Mouse (Mus musculus): ENCODE data around the gene Map3k5.

The Map3k5 gene

DNA sequence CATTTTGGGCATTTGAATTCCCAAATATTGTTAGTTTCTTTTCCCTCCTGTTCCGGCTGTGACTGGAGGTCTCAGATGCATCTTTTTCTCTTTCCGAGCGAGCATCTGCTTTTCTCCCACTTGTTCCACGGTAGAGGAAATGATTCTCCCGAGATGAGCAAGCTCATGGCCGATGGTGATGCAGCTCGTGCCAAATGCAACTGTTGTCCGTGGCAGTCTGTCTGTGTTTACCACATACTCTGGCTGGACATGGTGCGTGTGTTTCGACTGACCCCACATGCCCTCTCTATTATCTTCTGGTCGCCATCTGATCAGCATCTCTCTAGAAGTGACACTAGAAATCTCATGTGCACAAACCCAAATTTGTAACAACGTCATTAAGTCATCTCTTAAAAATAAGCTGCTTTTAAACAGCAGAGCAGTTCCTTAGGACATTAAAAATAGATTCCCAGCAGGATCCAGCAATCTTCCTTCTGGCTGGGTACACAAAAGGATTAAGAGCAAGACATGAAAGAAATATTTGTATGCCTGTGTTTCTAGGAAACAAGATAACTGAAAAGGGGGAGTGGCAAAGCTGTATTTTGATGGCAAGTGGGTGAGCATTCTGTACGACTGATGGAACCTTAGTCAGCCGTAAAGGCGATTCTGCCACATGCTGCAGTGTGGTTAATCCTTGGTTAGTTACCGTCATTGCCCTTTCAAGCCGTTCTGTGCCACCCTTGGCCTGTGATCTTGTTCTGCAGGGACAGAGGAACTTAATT, 72.2 kb downstream of the Map3k5 start:
- no peak for DNase-seq (ENCODE audit: low read depth, low spot score)

DNA sequence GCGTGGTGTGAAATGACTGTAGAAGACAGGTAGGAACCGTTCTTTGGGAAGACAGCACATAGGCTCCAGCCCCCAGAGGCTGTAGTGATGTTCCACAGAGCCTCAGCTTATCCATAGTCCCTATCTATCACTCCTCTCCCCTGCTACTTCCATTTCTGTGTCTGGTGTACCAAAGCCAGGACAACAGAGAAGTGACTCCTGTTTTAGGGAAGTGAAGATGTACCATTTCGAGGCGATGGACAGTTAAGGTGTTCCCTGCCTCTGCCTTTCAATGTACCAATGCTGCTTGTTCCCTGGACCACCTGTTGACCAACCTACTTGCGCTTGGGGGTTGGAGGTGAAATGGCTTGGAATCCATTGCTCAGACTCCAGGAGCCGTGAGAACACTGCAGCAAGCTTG, 75.0 kb downstream of the Map3k5 start:
- DNase-seq (ENCODE audit: low read depth, low spot score), result no peak

DNA sequence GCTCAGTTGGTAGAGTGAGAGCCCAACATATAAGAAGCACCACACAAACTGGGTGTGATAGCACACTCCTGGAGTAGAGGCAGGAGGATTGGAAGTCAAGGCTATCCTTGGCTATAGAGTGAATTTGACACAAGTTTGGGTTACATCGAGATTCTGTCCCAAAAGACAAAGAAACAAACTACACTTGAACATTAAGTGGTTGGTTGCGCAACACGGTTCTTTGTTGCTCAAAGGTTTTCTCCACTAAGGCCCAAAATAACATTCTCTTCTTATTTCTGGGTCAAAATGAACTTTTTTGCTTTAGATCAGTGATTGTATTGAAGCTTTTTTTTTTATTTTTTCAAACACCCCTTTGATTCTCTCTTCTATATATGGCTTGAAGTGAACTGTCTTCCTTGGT, 75.7 kb downstream of the Map3k5 start:
- no peak for DNase-seq (ENCODE audit: low read depth, low spot score)

DNA sequence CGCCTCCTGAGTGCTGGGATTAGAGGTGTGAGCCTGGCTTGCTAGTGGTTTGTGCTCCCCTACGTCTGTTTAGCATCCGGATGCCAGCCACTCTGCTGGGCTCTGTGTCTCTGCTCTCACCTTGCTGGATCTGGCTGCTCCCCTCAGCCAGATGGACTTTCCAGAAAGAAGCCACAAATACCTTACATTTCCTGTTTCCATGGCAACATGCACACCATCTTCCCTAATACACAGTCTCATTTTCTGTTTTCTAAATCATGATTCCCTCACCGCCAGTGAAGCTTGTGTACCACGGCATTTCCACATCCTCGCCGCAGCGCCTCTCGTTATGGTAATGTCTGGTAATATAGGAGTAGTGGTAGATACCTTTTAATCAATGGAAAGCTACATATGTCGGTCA, 84.1 kb downstream of the Map3k5 start:
- DNase-seq (ENCODE audit: low read depth, low spot score), result no peak

DNA sequence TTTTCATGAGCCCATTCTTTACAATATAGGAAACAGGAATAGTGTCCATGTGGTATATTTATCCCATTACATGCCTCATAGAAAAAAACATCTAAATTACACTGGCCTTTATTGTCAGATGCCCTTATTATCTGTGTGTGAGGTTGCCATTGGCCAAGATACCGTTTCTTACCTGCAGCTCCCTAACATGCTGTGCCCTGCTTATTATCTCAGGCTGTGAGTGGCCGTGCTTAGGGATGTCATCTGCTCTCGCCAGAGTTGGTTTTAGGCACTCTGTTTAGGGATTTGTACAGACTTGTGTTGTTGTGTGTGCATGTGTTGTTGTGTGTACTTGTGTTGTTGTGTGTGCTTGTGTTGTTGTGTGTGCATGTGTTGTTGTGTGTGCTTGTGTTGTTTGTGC, 84.5 kb downstream of the Map3k5 start:
- no peak for DNase-seq (ENCODE audit: low read depth, low spot score)

DNA sequence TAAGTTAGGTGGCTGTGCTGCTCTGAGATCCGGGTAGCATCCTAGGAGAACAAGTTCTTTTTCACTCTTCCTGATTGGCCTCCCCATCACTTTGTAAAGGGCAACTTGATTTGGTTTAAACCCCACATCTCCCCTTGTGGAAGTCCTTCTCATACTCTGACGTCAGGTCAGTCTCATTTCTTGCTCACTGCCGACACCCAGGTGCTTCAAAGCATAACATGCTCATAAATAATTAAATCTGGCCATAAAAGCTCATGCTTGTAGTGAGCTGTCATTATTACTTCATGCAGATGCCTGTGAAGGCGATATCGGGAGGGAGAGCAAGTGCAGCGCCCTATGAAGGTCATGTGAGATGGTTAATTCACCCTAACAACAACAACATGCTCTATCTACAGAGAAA, 87.0 kb downstream of the Map3k5 start:
- no peak for DNase-seq (ENCODE audit: low read depth, low spot score)

DNA sequence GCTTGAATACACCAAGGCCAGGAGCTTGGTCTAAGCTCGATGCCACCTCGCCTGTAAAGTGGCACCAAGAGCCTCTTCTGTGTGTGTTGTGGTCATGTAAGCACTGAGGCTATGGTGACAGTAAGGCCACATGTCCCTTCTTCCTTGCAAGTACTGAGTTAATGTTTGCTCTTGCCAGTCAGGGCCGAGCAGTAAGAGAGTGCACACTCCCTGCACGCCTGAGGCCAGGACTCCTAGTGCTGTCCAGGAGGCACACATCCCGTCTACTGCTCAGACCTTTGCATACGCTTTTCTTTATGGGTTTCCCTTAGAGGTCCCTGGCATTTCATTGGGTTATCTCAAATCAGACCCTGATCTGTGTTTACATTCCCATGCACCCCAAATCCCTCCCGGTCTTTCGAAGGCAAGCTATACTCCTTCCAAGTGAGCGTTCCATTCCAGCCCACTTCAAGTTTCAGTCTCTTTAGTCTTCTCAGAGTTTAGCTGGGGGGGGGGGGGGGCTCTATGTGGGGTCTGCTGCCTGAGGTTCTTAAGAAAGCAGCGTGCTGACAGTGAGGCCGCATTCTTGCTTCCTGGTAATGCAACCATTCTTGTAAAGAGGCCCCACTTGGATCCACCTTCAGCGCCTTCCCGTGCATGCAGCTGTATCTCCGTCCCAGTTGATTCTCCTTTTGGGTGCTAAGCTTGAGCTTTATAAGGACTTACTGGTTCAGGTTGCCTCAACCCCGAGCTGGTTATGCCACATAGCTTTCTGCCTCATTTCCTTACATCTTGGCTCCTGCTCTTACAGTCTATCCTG, 87.6 kb downstream of the Map3k5 start:
- no peak for DNase-seq (ENCODE audit: low read depth, low spot score)

DNA sequence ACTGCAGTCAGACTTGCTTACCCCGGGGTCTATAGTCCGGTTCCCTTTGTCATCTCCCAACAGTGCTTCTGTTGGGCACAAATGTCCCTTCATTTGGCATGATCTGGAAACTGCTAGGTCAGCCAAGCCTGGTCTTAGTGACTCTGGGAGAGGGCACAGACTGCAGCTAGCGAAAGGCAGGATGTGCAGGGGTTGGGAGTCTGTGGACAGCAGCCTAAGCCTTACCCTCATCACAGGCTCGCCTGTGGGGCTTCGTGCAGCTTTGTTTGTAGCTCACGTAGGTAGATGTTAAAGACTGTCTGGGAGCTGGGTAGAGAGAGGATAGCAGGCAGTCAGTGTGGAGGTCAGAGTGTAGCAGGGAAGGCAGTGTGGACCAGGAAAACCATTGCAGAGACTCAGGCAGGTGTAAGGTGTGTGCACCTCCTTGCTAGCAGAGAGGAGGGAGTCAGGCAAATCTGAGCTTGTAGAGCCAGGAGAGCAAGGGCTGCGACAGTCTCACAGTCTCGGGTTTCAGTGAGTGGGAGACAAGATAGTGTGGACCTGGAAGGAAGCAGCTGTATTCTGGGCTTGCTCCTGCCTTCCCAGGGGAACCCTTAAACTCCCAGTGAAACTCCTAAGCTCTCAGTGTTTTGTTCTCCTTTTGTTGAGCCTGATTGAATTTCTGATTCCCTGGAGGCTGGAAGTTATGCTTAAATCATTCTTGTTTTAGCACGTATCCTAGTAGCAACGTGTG, 88.5 kb downstream of the Map3k5 start:
- no peak for DNase-seq (ENCODE audit: low read depth, low spot score)

DNA sequence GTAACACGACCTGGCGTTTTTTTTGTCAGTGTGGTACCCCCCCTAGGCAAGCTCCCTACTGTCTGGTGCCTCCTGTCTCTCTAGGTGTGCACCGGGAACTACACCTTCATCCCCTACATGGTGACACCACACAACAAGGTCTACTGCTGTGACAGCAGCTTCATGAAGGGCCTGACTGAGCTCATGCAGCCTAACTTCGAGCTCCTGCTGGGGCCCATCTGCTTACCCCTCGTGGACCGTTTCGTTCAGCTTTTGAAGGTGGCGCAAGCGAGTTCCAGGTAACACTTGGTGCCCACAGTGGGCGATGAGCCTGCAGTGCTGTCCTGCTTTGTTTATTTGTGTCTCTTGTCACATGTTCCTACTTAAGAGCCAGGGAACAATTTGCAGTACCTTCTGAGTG, 89.3 kb downstream of the Map3k5 start:
- DNase-seq (ENCODE audit: low read depth, low spot score), result no peak

DNA sequence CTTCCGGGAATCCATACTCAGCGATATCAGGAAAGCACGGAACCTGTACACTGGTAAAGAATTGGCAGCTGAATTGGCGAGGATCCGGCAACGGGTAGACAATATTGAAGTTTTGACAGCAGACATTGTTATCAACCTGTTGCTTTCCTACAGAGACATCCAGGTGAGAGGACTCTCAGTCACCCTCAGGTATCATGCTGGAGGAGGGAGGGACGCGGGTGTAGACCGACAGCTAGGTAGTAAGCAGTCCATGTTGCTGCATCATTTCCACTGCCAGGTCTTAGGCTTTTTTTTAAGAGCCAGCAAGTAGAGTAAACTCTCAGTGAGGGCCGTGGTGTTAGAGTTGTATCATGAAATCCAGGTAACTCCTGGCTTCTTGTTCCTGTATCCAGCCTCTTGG, 90.6 kb downstream of the Map3k5 start:
- DNase-seq (ENCODE audit: low read depth, low spot score), result no peak

DNA sequence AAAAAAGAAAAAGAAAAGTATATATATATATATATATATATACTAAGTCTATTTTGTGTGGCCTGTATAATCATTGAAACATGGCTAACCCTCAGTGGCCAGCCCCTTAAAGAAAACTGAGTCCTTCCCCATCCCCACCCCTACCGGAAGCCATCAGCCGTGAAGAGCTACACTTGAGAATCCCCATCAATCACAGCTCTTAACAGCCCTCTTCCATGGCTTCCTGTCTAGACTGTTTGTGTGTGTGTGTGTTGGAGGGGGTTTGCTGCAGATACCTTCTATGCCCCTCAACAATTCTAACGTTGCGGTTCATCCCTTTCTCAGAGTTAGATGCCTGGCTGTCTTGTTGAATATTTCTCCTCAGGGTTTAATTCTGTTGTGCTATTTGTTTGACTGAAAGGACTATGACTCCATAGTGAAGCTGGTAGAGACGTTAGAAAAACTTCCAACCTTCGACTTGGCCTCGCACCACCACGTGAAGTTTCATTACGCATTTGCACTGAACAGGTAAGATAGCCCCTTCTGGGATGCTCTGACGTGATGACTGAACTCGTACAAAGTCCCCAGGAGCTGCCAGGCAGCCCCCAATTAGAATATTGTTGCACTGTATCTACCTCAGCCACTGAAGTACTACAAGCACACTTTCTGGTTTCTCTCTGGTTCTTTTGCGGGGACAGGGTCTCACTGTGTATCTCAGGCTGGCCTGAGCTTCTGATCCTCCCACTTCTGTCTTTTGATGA, 91.7 kb downstream of the Map3k5 start:
- no peak for DNase-seq (ENCODE audit: low read depth, low spot score)

DNA sequence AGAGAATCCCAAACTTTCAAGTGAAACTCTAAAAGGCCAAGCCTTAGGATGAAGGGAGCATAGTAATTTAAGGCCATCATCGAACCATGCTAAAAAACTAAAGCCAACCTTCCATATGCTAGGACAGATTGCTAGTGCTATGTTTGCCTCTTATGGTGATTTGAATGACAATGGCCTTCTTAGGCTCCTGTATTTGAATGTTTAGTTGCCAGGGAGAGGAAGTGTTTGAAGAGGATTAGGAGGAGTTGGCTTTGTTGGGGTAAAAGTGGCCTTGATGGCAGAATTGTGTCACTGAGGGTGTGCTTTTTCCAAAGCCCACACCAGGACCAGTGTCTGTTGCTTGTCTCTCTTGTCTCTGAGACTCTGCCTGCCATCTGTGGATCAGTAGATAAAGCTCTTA, 96.4 kb downstream of the Map3k5 start:
- DNase-seq (ENCODE audit: low read depth, low spot score), result peak; percentile 23

DNA sequence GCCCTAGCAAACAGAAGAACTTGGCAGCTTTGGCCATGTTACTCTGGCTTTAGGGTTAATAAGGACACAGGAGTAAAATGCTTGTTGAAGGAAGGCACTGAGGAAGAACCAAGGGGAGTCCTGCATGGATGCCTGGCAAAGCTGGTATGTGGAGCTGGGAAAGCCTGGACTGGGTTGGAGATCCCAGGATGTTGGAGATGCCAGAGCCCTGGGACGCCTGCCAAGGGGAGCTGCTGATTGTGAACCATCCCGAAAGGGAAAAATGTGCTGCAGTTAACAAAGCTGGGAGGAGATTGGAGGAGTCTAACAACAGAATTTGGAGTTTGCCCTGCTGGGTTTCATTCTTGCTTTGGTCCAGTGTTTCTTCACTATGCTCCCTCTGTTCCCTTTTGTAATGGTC, 97.7 kb downstream of the Map3k5 start:
- DNase-seq (ENCODE audit: low read depth, low spot score), result no peak

DNA sequence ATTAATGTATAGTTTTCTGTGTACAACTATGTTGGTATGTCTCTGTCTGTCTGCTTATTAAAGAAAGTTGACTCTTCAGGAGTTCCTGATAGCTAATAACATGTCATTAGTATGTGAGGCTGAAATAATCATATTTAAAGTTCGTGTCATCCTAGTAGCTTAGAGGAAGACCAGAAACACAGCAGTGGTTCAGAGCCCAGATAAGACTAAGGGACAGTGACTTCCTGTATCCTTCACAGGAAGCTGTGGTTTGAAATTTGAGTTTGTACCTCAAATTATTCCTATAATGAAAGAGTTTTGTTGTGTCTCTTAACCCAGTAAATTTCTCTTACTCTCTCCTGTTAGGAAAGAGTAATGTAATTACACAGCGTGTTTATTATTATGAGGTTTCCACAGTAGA, 102.1 kb downstream of the Map3k5 start:
- DNase-seq (ENCODE audit: low read depth, low spot score), result no peak

DNA sequence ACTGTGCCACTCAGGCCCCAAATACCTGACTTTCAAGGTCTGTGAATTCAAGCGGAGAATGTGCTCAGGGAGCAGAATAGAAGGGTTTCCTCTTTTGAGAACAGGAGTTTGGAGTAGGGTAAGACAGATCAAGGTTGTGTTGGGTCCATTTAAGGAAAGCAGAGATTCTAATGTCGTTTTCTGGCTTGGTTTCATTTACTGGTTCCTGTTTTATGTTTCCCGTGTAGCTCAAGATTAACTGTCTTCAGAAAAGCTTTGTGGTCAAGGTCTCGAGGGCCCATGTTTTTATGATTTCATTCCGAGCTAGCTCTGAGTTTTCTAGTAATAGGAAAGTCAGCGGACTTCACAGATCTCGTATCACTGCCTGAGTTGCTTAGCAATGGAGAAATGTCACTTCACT, 102.6 kb downstream of the Map3k5 start:
- DNase-seq (ENCODE audit: low read depth, low spot score), result no peak

DNA sequence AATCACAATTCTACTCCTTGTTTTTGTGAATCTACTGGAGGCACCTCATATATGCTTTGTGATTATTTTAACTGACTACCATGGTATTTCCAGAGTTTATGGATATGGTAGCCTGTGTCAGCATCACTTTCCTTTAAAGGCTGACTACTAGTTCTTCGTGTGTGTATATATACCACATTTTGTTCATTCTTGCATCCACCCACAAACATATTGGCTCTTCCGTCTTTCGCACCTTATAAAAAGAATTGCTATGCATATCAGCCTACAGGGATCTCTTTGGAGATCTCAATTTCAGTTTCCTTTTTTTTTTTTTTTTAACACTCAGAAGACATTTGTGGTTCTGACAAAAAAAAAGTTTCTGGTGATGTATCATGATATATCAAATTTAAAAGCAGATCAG, 105.3 kb downstream of the Map3k5 start:
- no peak for DNase-seq (ENCODE audit: low read depth, low spot score)

DNA sequence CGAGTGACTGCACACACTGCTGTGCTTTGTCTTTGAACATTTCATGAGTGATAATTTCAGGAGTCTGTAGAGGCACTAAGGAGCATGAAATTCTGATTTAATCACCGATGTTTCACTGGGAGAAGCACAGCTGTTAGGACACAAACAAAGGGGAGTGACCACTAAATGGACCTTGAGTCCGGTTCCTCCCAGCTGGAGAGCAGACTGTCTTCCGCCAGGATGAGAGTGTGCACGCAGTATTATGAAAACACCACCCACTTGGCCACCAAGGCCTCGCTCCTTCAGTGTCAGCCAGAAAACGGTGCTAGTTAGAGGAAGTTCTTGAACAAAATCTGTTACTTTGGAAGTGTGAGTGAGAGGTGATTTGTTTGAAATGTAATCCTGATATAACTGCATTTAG, 105.8 kb downstream of the Map3k5 start:
- DNase-seq (ENCODE audit: low read depth, low spot score), result no peak

DNA sequence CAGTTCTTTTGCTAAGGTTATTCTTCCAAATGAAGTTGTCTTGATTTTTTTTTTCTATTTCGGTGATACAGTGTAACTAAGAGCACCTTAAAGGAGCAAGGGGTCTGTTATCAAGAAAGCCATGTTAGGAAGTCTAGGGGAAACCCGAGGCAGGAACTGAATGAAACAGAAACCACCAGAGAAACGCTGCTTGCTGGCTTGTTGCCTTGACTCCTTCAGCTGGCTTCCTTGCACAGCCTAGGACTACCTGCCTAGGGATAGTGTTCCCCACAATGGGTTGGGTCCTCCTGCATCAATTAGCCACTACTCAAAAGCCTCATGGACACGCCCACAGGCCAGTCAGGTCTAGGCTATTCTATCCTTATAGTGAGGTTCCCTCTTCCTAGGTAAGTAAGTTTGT, 106.4 kb downstream of the Map3k5 start:
- DNase-seq (ENCODE audit: low read depth, low spot score), result no peak

DNA sequence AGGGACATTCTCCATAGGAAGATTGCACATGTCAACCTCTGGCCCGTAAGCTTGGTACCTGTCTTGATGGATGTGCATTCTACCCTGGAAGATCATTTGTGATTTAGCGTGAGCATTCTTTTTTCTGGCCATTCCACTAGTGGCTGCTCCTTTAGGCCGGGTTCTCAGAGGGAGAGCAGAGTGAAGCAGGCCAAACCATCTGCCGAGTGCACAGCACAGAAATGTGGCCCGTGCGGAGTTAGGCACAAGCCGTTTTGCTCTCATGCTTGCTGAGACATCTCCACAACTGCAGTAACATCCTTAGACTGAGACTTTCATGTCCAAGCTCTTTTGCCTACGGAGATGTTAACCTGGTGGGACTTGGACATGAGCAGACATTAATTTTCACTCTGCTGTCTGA, 107.8 kb downstream of the Map3k5 start:
- DNase-seq (ENCODE audit: low read depth, low spot score), result no peak

DNA sequence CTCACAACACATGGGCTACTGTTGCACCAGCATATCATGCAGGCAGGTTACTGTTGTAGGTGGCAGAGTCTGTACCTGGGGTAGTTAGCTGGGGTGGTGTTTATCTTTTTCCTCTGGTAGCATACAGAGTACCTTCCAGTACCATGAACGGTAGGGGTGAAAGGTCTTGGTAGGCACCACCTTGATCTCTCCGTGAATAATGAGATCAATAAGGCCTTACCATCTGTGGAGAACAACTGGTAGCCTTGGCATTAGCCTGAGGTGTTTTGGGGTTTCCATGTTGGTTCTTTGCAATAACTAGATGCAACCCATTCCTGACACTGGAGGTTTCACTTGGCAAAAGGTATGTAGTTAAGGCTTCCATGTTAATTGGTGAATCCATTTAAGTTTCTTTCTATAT, 109.8 kb downstream of the Map3k5 start:
- DNase-seq (ENCODE audit: low read depth, low spot score), result no peak

DNA sequence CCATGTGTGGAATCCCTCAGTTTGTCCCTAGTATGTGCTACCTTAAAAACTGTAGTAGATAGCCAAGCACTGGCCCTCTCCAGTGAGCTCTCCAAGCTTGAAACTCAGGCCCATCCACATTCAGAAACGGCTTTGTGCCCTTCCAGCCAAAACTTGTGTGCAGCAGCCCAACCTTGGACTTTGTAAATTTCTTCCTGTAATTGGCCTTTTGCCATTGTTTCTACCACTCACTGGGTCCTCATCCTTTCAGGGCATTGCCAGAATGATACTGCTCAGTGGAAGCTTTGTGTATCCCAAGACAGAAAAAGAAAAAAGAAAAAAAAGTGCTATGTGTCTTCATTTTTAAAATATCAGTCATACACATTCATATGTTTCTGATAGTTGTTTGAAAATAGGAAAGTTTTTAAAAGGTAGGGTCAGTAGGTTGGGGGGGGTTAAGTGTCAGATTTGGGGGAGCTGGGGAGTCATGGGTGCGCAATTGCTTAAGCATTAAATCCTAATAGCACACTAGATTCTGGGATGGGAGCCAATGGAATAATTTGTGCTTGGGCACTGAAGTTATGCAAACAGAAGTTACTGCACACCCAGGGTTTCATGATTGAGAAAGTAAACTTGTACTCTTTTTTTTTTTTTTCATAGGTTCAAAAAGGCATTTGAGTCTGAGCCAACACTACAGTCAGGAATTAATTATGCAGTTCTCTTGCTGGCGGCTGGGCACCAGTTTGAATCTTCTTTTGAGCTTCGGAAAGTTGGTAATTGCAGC, 111.6 kb downstream of the Map3k5 start:
- DNase-seq (ENCODE audit: low read depth, low spot score), result no peak

All from ES-CJ7 (cell line).